23 mouse cellular contexts compared by ENCODE assay signal in genomic region chr10:125324871-125325565, GRCm38 (mm10).
DNase-seq lines count a peak whose midpoint lies in the region; ATAC-seq and TF ChIP-seq lines count a peak whose summit lies in the region.
"Had no signal": no experiment of that assay in that cellular context is flagged by ENCODE, and none has a peak within 500 bp of the region (broad histone marks: within the 10 kb centered on the region; RNA-seq: fewer than 3 reads in every experiment).

No protein-coding gene starts in this region.

- H3K27ac ChIP-seq in lung, postnatal 0 days (ENCODE audit: low read length), result no peak overlapping the region
- no peak overlapping the region for H3K27ac ChIP-seq in liver, embryonic 11.5 days (ENCODE audit: low read depth, low read length)
- no peak overlapping the region for H3K27ac ChIP-seq in intestine, embryonic 16.5 days (ENCODE audit: low read length)
- H3K27ac ChIP-seq: gastrocnemius, adult 2 months; heart, embryonic 15.5 days; hindbrain, embryonic 15.5 days; limb, embryonic 12.5 days; midbrain, embryonic 13.5 days; neural tube, embryonic 13.5 days had no signal

- DNase-seq in lung, postnatal 0 days (ENCODE audit: low spot score), result peak; percentile 27
- no peak for DNase-seq in lung, adult 2 months
- no peak for DNase-seq in liver, embryonic 11.5 days (ENCODE audit: low spot score)
- no peak for DNase-seq in spleen, postnatal 4 days (ENCODE audit: low spot score in 2 of 2)
- DNase-seq: adrenal gland, adult 8-10 months; cerebellum, adult 9-11 months; gastrocnemius, adult 2 months; heart, postnatal 36 days; kidney, adult 9 months; retina, postnatal 1 day; right cerebral cortex, postnatal 25 days; thymus, postnatal 25 days had no signal

- no peak overlapping the region for H3K4me2 ChIP-seq in lung, postnatal 0 days (replicated peaks; ENCODE audit: low read depth, low read length)
- H3K4me2 ChIP-seq in liver, embryonic 11.5 days, result no peak overlapping the region
- H3K4me2 ChIP-seq in intestine, embryonic 16.5 days (ENCODE audit: low read depth, low read length), result no peak overlapping the region
- H3K4me2 ChIP-seq: forebrain, embryonic 12.5 days; heart, embryonic 15.5 days; hindbrain, embryonic 15.5 days; limb, embryonic 12.5 days; midbrain, embryonic 13.5 days; neural tube, embryonic 13.5 days had no signal

- no peaks in the 10 kb centered on the region for H3K27me3 ChIP-seq in lung, postnatal 0 days (replicated peaks; ENCODE audit: insufficient read depth, low read length)
- no peaks in the 10 kb centered on the region for H3K27me3 ChIP-seq in liver, embryonic 11.5 days (replicated peaks; ENCODE audit: control insufficient read depth, insufficient read depth, low read length)
- H3K27me3 ChIP-seq in intestine, embryonic 16.5 days (replicated peaks; ENCODE audit: control insufficient read depth, insufficient read depth, low read length), result no peaks in the 10 kb centered on the region
- H3K27me3 ChIP-seq: forebrain, embryonic 12.5 days; heart, embryonic 15.5 days; hindbrain, embryonic 15.5 days; limb, embryonic 12.5 days; midbrain, embryonic 13.5 days; neural tube, embryonic 13.5 days had no signal

- H3K4me3 ChIP-seq in lung, postnatal 0 days (ENCODE audit: low read depth, low read length), result no peak overlapping the region
- no peak overlapping the region for H3K4me3 ChIP-seq in lung, adult 2 months (replicated peaks; ENCODE audit: extremely low read depth, low read depth, low read length)
- no peak overlapping the region for H3K4me3 ChIP-seq in liver, embryonic 11.5 days (ENCODE audit: low read depth, low read length)
- no peak overlapping the region for H3K4me3 ChIP-seq in intestine, embryonic 16.5 days (ENCODE audit: low read length)
- H3K4me3 ChIP-seq: erythroblast, embryonic 14.5 days; forebrain, embryonic 12.5 days; gastrocnemius, adult 2 months; heart, embryonic 15.5 days; hindbrain, embryonic 15.5 days; layer of hippocampus, adult 2 months; limb, embryonic 12.5 days; midbrain, embryonic 13.5 days; neural tube, embryonic 13.5 days had no signal

- no peak for TF ChIP-seq CTCF in lung, postnatal 0 days (IDR thresholded peaks at IDR 0.05)
- no peak for TF ChIP-seq CTCF in lung, adult 2 months (IDR thresholded peaks at IDR 0.05; ENCODE audit: insufficient read depth, low read length)

- no peaks in the 10 kb centered on the region for H3K4me1 ChIP-seq in lung, postnatal 0 days (ENCODE audit: insufficient read depth, low read depth, low read length)
- H3K4me1 ChIP-seq in lung, adult 2 months (ENCODE audit: control insufficient read depth, insufficient read depth, low read length), result peaks cover 6% of the 10 kb centered on the region
- no peaks in the 10 kb centered on the region; the same call in 1 of the 2 replicates for H3K4me1 ChIP-seq in liver, embryonic 11.5 days (replicated peaks; ENCODE audit: control insufficient read depth, insufficient read depth, low read length)
- H3K4me1 ChIP-seq in intestine, embryonic 16.5 days (ENCODE audit: control insufficient read depth, insufficient read depth, low read length), result 0 out of 2 replicates have a peak, but pooled peaks cover 5% of the 10 kb centered on the region
- H3K4me1 ChIP-seq: hindbrain, embryonic 15.5 days had no signal

- H3K9ac ChIP-seq in lung, postnatal 0 days (replicated peaks; ENCODE audit: low read depth), result no peak overlapping the region
- H3K9ac ChIP-seq in liver, embryonic 11.5 days (ENCODE audit: low read depth, low read length), result no peak overlapping the region
- H3K9ac ChIP-seq in intestine, embryonic 16.5 days (ENCODE audit: low read depth, low read length), result no peak overlapping the region
- H3K9ac ChIP-seq: forebrain, embryonic 12.5 days; heart, embryonic 15.5 days; hindbrain, embryonic 15.5 days; limb, embryonic 12.5 days; midbrain, embryonic 13.5 days; neural tube, embryonic 13.5 days had no signal

- no peak for TF ChIP-seq EP300 in lung, postnatal 0 days (IDR thresholded peaks at IDR 0.05)

- H3K9me3 ChIP-seq in lung, postnatal 0 days (ENCODE audit: low read length), result no peaks in the 10 kb centered on the region
- H3K9me3 ChIP-seq in liver, embryonic 11.5 days (ENCODE audit: control insufficient read depth, low read length), result no peaks in the 10 kb centered on the region
- H3K9me3 ChIP-seq in intestine, embryonic 16.5 days (ENCODE audit: control insufficient read depth, low read length), result no peaks in the 10 kb centered on the region
- H3K9me3 ChIP-seq: forebrain, embryonic 12.5 days; heart, embryonic 15.5 days; hindbrain, embryonic 15.5 days; limb, embryonic 12.5 days; midbrain, embryonic 13.5 days; neural tube, embryonic 13.5 days had no signal

- no peaks in the 10 kb centered on the region for H3K36me3 ChIP-seq in lung, postnatal 0 days (ENCODE audit: insufficient read depth, low read length)
- no peaks in the 10 kb centered on the region for H3K36me3 ChIP-seq in liver, embryonic 11.5 days (ENCODE audit: control insufficient read depth, insufficient read depth, low read length)
- no peaks in the 10 kb centered on the region for H3K36me3 ChIP-seq in intestine, embryonic 16.5 days (ENCODE audit: control insufficient read depth, insufficient read depth, low read length)
- H3K36me3 ChIP-seq: forebrain, embryonic 12.5 days; heart, embryonic 15.5 days; hindbrain, embryonic 15.5 days; limb, embryonic 12.5 days; midbrain, embryonic 13.5 days; neural tube, embryonic 13.5 days had no signal

- ATAC-seq in lung, postnatal 0 days, result 0 out of 2 replicates have a peak, but pooled peaks have one; percentile 9
- peak; percentile 46 for ATAC-seq in common myeloid progenitor, adult 5-6 weeks (replicated peaks; ENCODE audit: low read depth, poor library complexity, severe bottlenecking)
- ATAC-seq in liver, embryonic 11.5 days (replicated peaks; ENCODE audit: low FRiP score), result peak; percentile 26; the same call in 1 of the 2 replicates
- peak; percentile 50 for ATAC-seq in megakaryocyte progenitor cell, adult 5-6 weeks (replicated peaks; ENCODE audit: poor library complexity)
- no peak for ATAC-seq in intestine, embryonic 16.5 days
- ATAC-seq: midbrain, embryonic 13.5 days had no signal

- TF ChIP-seq POLR2A in lung, adult 2 months (IDR thresholded peaks at IDR 0.05; ENCODE audit: borderline replicate concordance, extremely low read depth, low read depth, low read length), result no peak

- 67% methylated on average over 7 of the region's 7 CpGs for WGBS in lung, postnatal 0 days
- 70% methylated on average over 7 of the region's 7 CpGs for WGBS in lung, adult 2 months
- WGBS in liver, embryonic 11.5 days, result 59% methylated on average over 7 of the region's 7 CpGs
- 91% methylated on average over 7 of the region's 7 CpGs for WGBS in intestine, embryonic 16.5 days
